Mouse (Mus musculus) retina, embryonic 14.5 days (tissue): Measurements from ENCODE around the gene Fkbp3.

Experiments used
- DNase-seq: peaks from one replicate; pipeline ENCODE4 v3.0.0-alpha.2; 2015; ENCODE audit warnings: low spot score

The Fkbp3 gene

GRCm38 (mm10) chr12:65035839-65036189, 38.0 kb downstream of the Fkbp3 start:
- no peak for DNase-seq

- DNase-seq, result no peak
These were observed 51.0 kb downstream of the Fkbp3 start for GRCm38 (mm10) chr12:65022842-65023241.
